Mouse (Mus musculus) 416B (cell line): Measurements from ENCODE around the gene Lgr6.

Experiments
- DNase-seq: peaks from one replicate; pipeline ENCODE4 v3.0.0; 2011; ENCODE audit warnings: low read depth

Lgr6 gene

DNA sequence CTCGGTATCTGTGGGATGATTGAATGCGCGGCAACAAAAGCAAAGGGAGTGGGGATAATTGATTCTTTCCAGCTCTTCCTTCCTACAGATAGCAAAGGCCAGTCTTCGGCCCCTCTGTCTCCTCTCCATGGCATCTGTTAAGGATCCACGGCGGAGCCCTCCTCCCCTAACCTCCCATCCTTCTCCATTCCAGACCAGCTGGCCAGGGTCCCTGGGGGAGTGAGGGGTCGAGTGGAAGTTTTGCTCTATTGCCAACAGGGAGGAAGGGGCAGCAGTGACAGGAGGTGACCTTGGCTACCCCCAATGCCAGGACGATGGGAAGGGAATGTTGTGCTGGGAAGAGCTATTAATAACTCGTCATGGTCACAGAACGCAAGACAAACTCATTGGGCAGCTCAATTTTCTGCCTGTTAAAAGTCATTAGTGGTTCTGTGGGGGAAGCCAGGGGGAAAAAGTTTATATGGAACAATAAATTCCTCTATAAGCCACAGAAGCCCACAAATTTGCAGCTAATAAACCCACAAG, 90.1 kb downstream of the Lgr6 start:
- DNase-seq: no peak

DNA sequence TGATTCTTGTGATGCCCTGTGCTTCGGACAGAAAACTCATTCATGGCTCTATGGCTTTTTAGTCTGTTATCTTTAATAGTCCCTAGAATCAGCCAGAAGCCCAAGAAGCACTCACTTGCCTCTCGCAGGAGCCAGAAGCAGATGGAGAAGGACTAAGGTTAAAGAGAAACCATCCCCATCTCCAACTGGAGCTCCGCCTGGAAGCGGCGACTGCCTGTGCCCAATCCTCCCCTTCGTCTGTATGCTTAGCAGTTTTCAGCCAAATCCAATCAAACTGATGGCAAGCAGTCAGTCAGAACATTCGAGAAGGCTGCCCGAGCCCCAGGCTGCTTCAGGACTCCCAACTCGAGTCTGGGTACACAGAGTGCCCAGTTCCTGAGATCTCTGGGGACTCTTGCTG, 92.6 kb downstream of the Lgr6 start:
- no peak for DNase-seq

DNA sequence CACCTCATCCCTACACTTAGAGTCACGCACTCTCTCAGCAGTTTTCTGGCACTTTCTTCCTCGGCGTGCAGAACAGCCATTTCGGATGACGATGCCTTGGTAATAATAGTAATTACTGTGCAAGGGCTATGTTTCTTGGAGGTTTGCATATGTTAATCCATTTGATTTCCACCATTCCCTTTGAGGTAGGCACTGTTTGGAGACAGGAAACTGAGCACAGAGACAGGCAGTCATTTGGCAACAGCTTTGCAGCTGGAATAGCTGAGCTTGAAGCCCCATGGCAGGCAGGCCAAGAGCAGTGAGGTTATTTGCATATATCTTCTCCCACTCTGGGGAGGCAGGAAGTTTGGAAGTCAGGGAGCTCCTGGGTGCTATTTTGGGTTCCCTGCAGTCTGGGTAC, 93.2 kb downstream of the Lgr6 start:
- no peak for DNase-seq

DNA sequence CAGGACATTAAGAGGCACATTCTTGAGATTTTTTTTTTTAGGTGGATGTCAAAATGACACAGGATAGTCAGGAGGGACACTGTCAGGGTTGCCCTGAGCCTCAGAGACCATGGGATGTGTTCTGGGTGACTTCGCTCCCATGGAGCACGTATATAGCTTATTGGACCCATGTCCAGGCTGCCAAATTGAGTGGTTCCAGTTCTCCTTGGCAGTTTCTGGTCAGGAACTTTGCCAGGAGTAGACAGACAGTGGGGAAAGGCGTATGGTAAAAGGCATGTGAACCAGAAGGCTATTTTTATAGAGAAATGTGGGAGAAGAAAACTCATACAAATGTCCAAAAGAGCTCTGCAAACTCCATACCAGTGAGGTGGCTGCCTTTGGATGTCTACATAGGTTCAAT, 95.2 kb downstream of the Lgr6 start:
- no peak for DNase-seq

DNA sequence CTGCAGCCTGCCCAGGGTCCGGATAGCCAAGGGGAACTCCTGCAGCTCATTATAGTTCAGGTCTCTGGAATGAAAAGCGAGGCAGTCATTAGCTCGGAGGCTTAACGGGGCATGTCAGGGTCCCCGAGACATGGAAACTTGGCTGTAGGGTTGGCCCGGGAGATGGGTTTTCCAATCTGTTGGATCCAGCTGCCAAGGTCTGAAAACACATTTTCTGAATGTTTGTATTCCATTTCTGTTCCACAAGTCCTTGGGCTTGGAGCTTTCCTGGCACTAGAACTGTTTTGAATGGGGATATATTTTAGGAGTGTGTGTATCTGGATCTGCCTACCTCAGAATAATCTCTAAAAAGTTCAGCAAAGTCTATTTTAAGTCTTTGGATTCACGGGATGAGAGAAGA, 99.4 kb downstream of the Lgr6 start:
- DNase-seq: no peak

DNA sequence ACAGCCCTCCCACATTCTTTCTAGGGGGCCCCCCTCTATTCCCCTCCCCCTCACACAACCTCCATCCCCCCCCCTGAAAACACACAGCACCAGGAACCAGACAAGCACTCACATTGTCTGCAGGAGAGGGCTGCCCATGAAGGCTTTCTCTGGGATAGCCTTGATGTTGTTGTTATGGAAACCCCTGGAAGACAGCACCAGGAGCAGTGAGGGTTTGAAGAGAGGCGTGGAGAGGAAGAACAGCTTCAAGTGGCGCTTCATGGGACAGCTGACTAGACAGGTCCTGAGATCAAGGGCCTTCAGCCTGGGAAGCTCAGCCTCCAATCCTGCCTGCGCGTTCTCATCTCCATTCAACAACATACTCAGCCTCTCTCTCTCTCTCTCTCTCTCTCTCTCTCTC, 101.7 kb downstream of the Lgr6 start:
- no peak for DNase-seq

DNA sequence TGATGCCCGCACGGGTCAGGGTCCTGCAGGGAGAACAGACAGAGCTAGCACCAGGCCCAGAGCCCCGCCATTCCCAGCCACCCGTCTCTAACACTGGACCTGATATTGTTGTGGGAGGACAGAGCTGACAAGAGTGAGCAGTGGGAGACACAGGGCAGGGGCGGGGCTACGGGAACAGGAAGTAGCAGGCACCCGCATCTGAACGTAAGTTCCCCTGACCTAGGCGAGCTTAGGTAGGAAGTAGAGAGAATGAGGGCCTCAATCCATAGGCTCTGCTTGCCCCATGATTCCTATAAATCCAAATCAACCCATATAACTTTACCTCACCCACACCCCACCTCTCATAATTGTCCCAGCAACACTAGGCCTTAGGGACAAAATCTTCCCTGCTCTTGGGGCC, 104.5 kb downstream of the Lgr6 start:
- DNase-seq: peak; percentile 33

DNA sequence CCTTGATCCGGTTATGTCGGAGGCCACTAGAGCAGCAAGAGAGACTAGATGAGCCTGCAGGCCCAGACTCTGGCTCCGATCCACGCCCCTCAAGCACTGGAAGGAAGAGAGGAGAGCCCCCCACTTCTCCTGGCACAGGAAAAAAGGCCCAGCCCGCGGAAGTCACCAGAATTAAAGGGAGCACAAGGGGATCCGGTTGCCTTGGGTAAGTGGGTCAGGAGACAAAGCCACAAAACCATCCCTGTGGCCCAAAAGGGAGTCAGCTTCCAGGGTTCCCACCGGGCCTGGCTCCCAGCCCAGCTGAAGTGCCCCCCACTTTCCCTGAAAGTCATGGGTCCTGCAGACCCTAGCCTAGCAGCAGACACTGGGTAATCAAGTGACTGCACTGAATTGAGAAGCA, 106.8 kb downstream of the Lgr6 start:
- DNase-seq: no peak

DNA sequence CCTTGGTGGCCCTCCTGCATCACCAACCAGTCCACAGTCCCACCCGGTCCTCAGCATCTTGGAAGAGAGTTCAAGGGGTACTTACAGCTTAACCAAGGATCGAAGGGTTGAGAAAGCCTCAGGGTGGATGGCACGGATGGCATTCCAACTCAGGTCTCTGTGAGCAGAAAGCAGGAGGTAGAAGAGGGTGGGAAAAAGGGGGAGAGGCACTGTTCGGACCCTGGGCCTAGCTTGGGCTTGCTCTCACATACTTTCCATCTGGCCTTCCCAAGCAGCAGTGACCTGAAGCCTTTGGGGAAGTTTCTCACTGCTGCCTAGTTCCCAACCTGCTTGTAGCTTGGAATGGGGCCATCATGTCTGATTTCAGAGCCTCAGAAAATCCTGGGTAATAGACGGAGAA, 107.5 kb downstream of the Lgr6 start:
- no peak for DNase-seq

DNA sequence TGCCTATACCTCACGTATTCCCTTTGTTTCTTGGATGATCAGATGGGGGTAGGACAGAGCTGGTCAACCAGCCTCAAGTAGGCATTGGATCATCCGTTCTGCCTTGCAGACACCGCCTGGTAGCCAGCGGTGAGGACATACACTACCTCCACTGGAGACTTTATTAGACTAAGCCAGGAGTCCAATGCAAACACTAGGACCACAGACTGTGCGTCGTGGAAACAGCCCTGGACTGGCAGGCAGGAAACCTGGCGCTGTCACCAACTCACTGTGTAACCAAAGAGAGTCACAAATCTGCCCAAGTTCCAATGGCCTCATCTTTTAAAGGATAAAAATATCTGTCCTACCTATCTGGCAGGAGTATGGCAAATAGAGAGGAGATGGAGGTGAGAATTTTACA, 108.6 kb downstream of the Lgr6 start:
- no peak for DNase-seq

DNA sequence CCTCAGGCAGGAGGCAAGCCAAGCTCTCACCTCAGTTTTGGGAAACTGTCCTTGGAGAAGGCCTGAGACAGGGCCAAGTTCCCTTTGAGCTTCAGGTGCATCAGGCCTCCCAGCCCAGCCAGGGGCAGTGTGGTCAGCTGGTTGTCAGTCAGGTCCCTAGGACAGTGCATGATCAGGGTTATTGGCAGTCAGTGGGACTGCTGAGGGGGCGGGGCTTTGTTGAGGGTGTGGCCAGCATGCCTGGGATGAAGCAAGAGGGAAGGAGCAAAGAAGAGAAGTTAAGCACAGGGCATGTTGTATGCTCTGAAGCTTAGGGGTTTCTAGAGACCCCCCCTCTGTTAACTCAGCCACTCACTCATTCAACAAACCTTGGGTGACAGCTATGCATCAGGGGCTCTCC, 109.1 kb downstream of the Lgr6 start:
- peak; percentile 24 for DNase-seq

DNA sequence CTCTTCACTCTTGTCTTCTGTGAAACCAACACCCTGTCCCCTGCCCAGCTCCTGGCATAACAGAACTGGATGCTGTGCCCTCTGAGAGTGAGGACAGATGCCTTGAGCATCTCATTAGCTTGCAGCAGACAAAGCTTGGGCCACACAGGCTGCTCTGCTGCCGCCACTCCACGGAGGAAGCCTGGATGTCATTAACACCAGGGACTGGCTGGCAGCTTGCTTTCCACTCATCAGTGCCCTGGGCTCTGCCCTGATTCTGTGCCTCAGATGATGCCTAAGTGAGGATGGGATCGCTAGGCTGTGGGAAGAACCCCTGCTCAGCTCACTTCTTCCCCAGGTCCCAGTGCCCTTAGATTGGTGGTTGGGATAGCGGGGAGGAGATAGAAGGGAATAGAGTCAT, 109.6 kb downstream of the Lgr6 start:
- no peak for DNase-seq

DNA sequence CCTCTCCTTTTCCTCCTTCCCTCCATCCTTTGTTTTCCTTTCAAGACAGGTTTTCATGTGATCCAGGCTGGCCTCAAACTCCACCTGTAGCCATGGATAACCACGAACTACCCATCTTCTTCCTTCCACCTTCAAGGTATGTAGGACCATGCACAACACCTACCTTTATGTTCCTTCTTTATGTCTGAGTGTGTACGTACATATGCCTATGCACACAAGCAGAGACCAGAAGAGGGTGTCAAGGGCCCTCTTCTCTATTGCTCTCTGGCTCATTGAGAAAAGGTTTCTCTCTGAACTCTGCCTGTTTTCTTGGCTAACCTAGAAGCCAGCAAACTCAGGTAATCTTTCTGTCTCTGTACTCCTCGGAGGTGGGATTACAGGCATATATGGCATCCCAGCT, 110.3 kb downstream of the Lgr6 start:
- DNase-seq: no peak

DNA sequence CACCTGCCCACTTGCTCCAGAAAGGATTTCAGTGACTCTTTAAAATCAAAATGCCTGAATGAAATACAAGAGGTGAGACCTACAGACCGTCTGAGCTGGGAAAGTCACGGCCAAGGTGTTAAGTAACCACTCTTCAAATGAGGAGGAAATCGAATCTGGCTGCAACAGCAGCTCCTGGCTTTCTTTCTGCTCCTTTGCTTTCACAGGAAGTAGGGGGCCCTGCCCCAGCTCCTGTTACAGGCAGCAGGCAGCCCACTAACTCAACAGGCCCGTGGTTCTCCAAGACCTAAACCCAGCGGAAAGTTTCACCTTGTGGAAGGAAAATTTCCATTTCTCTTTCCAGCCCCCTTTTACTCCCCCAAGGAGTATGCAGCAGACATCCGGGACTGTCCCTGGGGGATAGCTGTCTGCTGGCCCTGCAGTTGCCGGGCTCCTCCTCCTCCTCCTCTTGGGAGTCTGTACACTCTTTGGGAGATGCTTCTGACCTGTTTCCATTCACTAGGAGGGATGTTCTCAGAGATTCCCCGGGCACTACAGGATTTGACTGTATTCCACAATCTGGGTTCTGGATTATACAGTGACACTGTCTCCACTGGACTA, 112.9 kb downstream of the Lgr6 start:
- no peak for DNase-seq

DNA sequence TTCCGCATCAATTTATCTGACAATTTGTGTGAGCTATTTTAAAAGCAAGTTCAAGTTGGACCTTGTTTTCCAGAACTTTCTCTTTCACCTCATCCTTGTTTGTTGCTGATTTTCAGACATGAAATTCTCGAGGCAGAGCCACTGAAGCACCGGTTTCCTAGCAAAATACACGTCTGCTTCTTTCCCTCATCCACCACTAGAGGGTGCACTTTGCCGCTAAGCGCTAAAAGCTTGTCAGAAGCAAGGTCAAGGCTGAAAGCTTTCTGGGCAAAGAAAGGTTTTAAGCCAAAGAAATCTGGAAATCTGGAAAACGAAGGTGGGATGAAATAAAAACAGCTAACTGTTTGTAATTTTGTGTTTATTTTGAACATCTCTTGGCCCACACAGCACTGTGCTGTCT, 115.7 kb downstream of the Lgr6 start:
- DNase-seq: peak; percentile 81

DNA sequence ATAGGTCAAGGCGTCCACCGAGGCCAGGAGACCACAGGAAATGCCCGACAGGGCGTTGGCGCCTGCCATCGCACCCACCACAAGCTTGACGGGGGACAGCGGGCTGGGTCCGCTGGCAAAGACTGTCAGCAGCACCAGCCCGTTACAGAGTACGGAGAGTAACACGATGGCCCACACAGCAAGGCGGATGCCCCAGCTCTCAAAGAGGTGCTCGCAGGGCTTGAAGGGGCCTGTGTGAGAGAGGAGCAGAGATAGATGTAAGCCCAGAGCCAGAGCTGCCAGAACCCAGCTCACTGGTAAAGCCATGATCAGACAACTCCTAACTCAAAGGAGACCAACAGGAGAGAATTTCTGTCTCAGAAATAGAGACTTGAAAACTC, 117.1 kb downstream of the Lgr6 start:
- no peak for DNase-seq

DNA sequence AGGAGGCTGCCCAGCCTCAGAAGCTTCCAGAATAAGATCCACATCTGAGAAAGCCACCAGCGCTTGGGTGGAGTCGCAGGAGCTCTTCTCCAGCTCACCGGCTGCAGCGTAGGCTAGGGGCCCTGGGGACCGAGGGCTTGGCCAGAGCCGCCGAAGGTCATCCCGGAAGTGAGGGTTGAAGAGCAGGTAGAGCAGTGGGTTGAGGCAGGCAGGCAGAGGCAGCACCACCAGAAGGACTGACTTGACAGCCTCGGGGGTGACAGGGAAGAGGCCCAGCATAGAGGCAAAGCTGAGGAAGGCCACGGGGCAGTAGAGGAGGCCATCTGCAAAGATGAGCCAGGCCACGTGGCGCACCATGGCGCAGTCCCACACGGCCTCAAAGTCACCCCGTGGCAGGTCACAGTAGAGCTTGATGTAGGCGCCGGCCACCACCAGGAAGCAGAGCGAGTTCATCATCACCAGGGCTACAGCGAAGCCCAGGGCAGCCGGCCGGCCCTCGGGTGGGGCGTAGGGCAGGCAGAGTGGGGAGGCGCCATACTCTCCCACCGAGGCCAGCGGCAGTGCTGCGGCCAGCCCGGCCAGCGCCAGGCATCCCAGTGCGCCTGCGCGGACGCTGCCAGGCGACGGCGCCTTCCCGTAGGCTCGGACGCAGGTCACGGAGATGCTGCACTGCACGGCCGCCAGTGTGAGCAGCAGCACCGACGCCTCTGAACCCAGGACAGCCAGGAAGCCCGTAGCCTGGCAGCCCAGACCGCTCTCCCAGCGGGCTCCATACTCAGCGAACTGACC, 117.7 kb downstream of the Lgr6 start:
- DNase-seq: no peak

DNA sequence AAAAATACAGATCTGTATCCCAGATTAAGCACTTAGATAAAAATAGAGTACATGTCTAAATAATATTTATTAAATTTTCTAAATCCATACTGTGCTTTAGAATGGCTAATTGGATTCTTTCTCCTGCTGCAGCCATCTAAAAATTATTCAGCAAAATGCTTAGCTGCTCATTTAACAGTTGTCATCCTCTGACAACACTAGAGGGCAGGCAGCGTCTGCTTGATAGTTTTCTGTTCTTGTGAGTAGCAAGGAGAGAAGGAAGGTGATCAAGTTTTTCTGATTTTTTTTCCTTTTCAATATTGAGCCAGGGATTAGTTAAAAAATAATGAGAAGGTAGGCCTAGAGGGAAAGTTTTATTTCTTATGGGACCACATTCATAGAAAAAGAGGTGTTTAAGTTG, 132.2 kb downstream of the Lgr6 start:
- DNase-seq: no peak

DNA sequence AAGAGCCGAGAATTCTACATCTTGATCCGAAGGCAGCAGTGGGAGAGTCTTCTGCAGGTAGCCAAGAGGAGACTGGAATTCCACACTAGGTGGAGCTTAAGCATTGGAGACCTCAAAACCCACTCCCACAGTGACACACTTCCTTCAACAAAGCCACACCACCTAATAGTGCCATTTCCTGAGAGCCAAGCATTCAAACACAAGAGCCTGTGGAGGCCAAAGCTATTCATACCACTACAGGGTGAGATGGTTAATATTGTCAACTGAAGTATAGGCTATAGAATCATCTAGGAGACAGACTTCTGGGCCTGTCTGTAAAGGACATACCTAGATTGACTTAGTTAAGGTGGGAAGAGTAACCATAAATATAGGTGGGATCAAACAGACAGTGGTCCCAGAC, 139.6 kb downstream of the Lgr6 start:
- no peak for DNase-seq

DNA sequence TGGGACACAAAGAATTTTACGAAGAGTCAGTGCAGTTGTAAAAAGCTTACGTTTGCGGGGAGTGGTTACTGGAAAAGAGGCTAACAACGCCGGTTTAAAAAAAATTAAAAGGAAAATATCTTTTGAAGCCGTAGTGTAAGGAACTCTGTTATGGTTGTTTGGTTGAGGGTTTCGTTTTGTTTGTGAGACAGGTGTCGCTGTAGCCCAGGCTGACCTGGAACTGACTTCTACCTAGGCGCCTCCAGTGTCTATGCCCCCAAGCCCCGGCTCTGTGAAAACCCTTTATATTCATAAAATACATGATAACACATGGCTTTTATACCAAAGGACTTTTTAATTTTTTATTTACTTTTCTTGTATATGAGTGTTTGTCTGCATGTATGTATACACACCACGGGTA, 142.3 kb downstream of the Lgr6 start:
- peak; percentile 58 for DNase-seq

DNA sequence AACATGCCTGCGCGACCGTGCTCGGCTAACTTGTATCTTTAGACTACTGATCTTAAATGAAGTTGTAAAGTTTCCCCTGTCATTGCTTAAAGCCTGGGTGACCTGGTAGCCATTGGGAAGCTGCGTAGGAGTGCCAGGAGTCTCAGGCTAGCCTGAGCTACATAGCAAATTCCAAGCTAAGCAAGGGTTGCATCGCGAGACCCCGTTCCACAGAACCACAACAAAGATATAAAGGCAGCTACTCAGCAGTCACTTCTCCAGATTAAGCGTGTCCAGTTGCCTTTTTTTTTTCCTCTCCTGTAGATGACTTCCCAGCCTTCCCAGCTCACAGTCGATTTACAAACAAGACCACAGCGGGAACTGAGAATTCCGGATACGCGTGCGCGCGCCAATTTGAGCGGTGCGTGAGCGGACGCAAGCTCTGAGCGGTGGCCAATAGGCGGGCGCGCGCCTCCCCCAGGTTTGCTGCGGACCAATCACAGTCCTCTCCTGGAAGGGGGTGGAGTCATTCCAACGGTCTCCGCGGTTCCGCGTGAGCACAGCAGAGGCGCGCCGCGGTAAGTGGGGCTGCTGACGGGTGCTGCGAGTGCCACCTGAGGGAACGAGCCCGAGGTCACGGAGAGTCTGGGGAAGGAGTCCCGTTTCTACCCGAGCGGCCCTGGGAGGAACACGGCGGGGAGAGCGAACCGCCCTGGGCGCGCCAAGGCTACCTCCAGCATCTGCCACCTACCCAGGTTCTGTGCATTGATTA, 142.8 kb downstream of the Lgr6 start, which contains the start of gene Ube2t:
TSS of gene Ube2t (plus strand) at position 513 of the 751 bp plus-strand sequence.
- peak; percentile 93 for DNase-seq

DNA sequence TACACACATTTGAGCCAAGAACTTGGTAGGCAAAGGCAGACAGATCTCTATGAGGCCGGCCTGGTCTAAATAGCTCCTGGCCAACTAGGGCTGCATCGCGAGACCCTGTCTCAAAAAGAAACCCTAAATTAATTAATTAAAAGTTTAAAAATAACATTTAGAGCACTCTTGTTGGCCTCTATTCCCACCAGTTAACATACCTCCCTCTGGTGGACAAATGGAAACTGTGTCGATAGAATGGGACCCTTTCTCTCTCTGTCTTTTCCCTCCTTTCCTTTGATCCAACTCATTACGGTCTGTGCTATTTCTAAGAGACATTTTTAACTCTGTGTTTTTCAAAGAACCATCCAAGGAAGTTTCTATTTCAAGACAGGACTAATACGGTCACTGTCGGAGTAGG, 144.4 kb downstream of the Lgr6 start:
- DNase-seq: peak; percentile 48

DNA sequence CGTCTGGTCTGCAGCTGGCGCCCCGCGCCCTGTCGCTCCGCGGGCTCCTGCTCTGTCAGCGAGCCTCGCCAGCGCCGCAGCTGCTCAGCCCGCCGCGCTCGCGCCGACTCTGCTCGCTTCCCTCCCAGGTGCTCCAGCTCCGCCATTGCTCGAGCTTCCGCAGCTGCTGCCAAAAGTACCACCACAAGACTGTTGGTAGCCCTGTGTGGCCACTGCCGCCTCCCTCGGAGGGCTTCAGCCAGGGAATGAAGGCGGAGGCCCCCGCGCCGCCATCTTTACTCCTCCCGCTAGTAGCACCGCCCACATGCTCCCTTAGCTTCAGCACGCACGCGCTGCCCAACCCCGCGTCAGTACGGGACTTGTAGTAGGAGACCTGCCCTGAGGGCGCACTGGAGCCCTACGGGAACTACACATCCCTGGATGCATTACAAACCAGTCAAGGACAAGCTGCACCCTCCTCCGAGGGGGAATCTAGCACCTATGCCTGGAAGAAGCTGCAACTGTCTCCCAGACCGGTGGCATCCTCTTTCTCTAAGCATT, 149.4 kb downstream of the Lgr6 start, which contains the start of gene Ppp1r12b:
TSS of gene Ppp1r12b (minus strand) at position 306 of the 540 bp plus-strand sequence.
- DNase-seq: peak; percentile 98
